Mouse (Mus musculus) liver, embryonic 14.5 days (tissue): ENCODE results near the gene Abcg2. TPM values are rescaled to one million over a fixed set of nuclear protein-coding genes. Genes with fewer than 3 reads are reported as not detected.

Experiments
- ATAC-seq: fragments of 200-750 bp; cut with Nextera tagmentation; 2 replicates; pipeline ENCODE4 v1.8.0; 2017; ENCODE audit warnings: moderate number of reproducible peaks, mild to moderate bottlenecking, moderate library complexity; ENCODE audit not compliant: insufficient read depth
- DNase-seq, 3 experiments: peaks; one replicate each; pipeline ENCODE4 v3.0.0-alpha.2; 2012 to 2013; ENCODE audit warnings: low read depth in 3 of 3, low spot score in 3 of 3
- H3K27ac ChIP-seq: fragments of 300-500 bp; sonication (generic); 2 replicates; pipeline ENCODE4 v1.5.1; 2014; ENCODE audit warnings: moderate library complexity, mild to moderate bottlenecking, control low read depth, inconsistent platforms
- H3K27me3 ChIP-seq: fragments of 300-500 bp; sonication (generic); 2 replicates; pipeline ENCODE4 v1.6.1; 2014; ENCODE audit warnings: mild to moderate bottlenecking, low read length, moderate library complexity; ENCODE audit not compliant: control insufficient read depth, insufficient read depth
- H3K36me3 ChIP-seq: fragments of 300-500 bp; sonication (generic); replicated peaks from 2 replicates; pipeline ENCODE4 v1.6.1; 2014; ENCODE audit warnings: low read depth; ENCODE audit not compliant: control insufficient read depth, insufficient read depth
- H3K4me1 ChIP-seq, 2 experiments: fragments of 200-500 bp in 1 of 2; fragments of 300-500 bp in 1 of 2; sonication (generic) in 1 of 2; replicated peaks; 2 replicates each; pipeline ENCODE4 v1.6.1; 2012 to 2014; ENCODE audit warnings: antibody characterized with exemption in 1 of 2, inconsistent platforms in 1 of 2, low read length in 1 of 2; ENCODE audit not compliant: control insufficient read depth in 2 of 2, insufficient read depth in 2 of 2
- H3K4me2 ChIP-seq: fragments of 300-500 bp; sonication (generic); 2 replicates; pipeline ENCODE4 v1.6.1; 2014; ENCODE audit warnings: low read depth, mild to moderate bottlenecking, control low read depth, moderate library complexity
- H3K4me3 ChIP-seq, 2 experiments: fragments of 200-500 bp in 1 of 2; fragments of 300-500 bp in 1 of 2; sonication (generic) in 1 of 2; 2 replicates each; pipeline ENCODE4 v1.5.1; 2012 to 2014; ENCODE audit warnings: low read depth in 2 of 2, low read length in 2 of 2, mild to moderate bottlenecking in 2 of 2, control low read depth in 1 of 2, inconsistent platforms in 1 of 2, moderate library complexity in 1 of 2; ENCODE audit not compliant: insufficient read depth in 1 of 2
- H3K9ac ChIP-seq: fragments of 300-500 bp; sonication (generic); replicated peaks from 2 replicates; pipeline ENCODE4 v1.6.1; 2014; ENCODE audit warnings: mild to moderate bottlenecking, control low read depth, moderate library complexity
- H3K9me3 ChIP-seq: fragments of 300-500 bp; sonication (generic); 2 replicates; pipeline ENCODE4 v1.6.1; 2016; ENCODE audit warnings: low read length, mixed read lengths; ENCODE audit not compliant: control insufficient read depth
- CTCF ChIP-seq: IDR thresholded peaks from 2 replicates; pipeline ENCODE4 v1.5.1; 2016; ENCODE audit warnings: antibody characterized with exemption, low read depth, control low read depth
- EP300 ChIP-seq: IDR thresholded peaks from 2 replicates; pipeline ENCODE4 v1.6.1; 2016; ENCODE audit warnings: antibody characterized with exemption, low read depth
- WGBS: fragments of 180-500 bp; shearing (Covaris S2); extraction: QIAGEN DNeasy Blood & Tissue Kit; methylation state at CpG from one replicate; pipeline ENCODE4 v1.1.7; 2014; ENCODE audit not compliant: insufficient replicate concordance; 5-methylcytosine and 5-hydroxymethylcytosine counted together
- polyA plus RNA-seq, 2 experiments: library from polyadenylated mRNA; depleted of rRNA in 1 of 2; stranded (reverse) in 1 of 2; unstranded in 1 of 2; fragments of >200 nt; fragmentation: Nextera tagmentation in 1 of 2; extraction: Ambion mirVana in 1 of 2; gene quantifications; 2 replicates each; pipeline versions ENCODE4 v1.2.1 to v1.2.3; 2012 to 2014

Abcg2 gene
- polyA plus RNA-seq, 2 experiments, result 66.5 to 171 TPM

- Histone ChIP-seq H3K9me3 (peaks cover 3% of the 10 kb centered on the region; the same call in 1 of the 2 replicates), H3K4me1 (peaks cover 4 to 8% of the 10 kb centered on the region in 2 experiments), H3K27ac (no peak overlapping the region), H3K27me3 (no peaks in the 10 kb centered on the region), H3K4me3 (no peak overlapping the region), H3K9ac (no peak overlapping the region), H3K4me2 (no peak overlapping the region), H3K36me3 (no peaks in the 10 kb centered on the region)
- ATAC-seq (no peak), DNase-seq (no peak)
- WGBS, result 65% methylated on average over 4 of the region's 4 CpGs
- no peak for TF ChIP-seq CTCF
- no peak for TF ChIP-seq EP300
These were observed 22.3 kb downstream of the Abcg2 start for GRCm38 (mm10) chr6:58606642-58607041.

- DNase-seq, result no peak
- 79% methylated on average over 2 of the region's 2 CpGs for WGBS
- TF ChIP-seq EP300 (no peak), CTCF (no peak)
- no peak overlapping the region for H3K9ac ChIP-seq
- H3K4me2 ChIP-seq, result no peak overlapping the region
- no peak overlapping the region for H3K4me3 ChIP-seq
- H3K9me3 ChIP-seq, result peaks cover 3% of the 10 kb centered on the region; the same call in 1 of the 2 replicates
- no peaks in the 10 kb centered on the region for H3K36me3 ChIP-seq
- no peaks in the 10 kb centered on the region for H3K27me3 ChIP-seq
- H3K4me1 ChIP-seq, result peaks cover 4 to 8% of the 10 kb centered on the region in 2 experiments
- H3K27ac ChIP-seq, result no peak overlapping the region
- ATAC-seq, result no peak
These were observed 24.1 kb downstream of the Abcg2 start for GRCm38 (mm10) chr6:58608422-58608821.

- peak in 1 of 3 experiments; percentile 47 for DNase-seq
- Histone ChIP-seq H3K27ac (no peak overlapping the region), H3K9me3 (peaks cover 3% of the 10 kb centered on the region; the same call in 1 of the 2 replicates), H3K27me3 (no peaks in the 10 kb centered on the region), H3K4me1 (peaks cover 4 to 8% of the 10 kb centered on the region in 2 experiments), H3K36me3 (no peaks in the 10 kb centered on the region), H3K4me3 (no peak overlapping the region), H3K9ac (no peak overlapping the region), H3K4me2 (no peak overlapping the region)
- peak; percentile 85 for ATAC-seq
- 43% methylated on average over 6 of the region's 6 CpGs for WGBS
- TF ChIP-seq EP300 (peak; percentile 58), CTCF (no peak)
These were observed 25.8 kb downstream of the Abcg2 start for GRCm38 (mm10) chr6:58609919-58610759.

- no peak for DNase-seq
- Histone ChIP-seq H3K4me1 (peaks cover 4 to 8% of the 10 kb centered on the region in 2 experiments), H3K9me3 (peaks cover 3% of the 10 kb centered on the region; the same call in 1 of the 2 replicates), H3K4me2 (no peak overlapping the region), H3K36me3 (no peaks in the 10 kb centered on the region), H3K4me3 (no peak overlapping the region), H3K27me3 (no peaks in the 10 kb centered on the region), H3K27ac (no peak overlapping the region), H3K9ac (no peak overlapping the region)
- TF ChIP-seq CTCF (no peak), EP300 (no peak)
- peak; percentile 38; the same call in 1 of the 2 replicates for ATAC-seq
- 51% methylated on average over 4 of the region's 4 CpGs for WGBS
These were observed 26.7 kb downstream of the Abcg2 start for GRCm38 (mm10) chr6:58610760-58611654.

GRCm38 (mm10) chr6:58624126-58624525 is 39.8 kb downstream of the Abcg2 start:
- DNase-seq (no peak), ATAC-seq (no peak)
- WGBS, result 57% methylated on average over 5 of the region's 5 CpGs
- Histone ChIP-seq H3K27me3 (no peaks in the 10 kb centered on the region), H3K4me2 (no peak overlapping the region), H3K27ac (no peak overlapping the region), H3K4me1 (no peaks in the 10 kb centered on the region), H3K9me3 (no peaks in the 10 kb centered on the region), H3K9ac (no peak overlapping the region), H3K4me3 (no peak overlapping the region), H3K36me3 (no peaks in the 10 kb centered on the region)
- TF ChIP-seq EP300 (no peak), CTCF (no peak)
